Mouse (Mus musculus): Measurements from ENCODE around the gene Col10a1.
A peak's percentile ranks its signal among the peaks of the same experiment; 100 is the strongest.
"Not testable (repeated sequence)": the region's sequence is repeated elsewhere in the genome, so short reads cannot be mapped to it uniquely, and the experiment has no call there.

The Col10a1 gene

GRCm38 (mm10) chr10:34389681-34390080 is at the start of gene Col10a1:
Col10a1 (plus strand) TSS chr10:34389981.
- no peak for ATAC-seq (ENCODE audit: insufficient number of reproducible peaks, low FRiP score, low TSS enrichment)

GRCm38 (mm10) chr10:34341014-34341413 is 48.8 kb upstream of the Col10a1 start:
- no peak for ATAC-seq (ENCODE audit: insufficient number of reproducible peaks, low FRiP score, low TSS enrichment)

GRCm38 (mm10) chr10:34341886-34342285 is 47.9 kb upstream of the Col10a1 start:
- ATAC-seq (ENCODE audit: insufficient number of reproducible peaks, low FRiP score, low TSS enrichment) = no peak

GRCm38 (mm10) chr10:34352166-34352565 is 37.6 kb upstream of the Col10a1 start:
- no peak for ATAC-seq (ENCODE audit: insufficient number of reproducible peaks, low FRiP score, low TSS enrichment)

- no peak for ATAC-seq (ENCODE audit: insufficient number of reproducible peaks, low FRiP score, low TSS enrichment)
Measured at GRCm38 (mm10) chr10:34358263-34358662, 31.5 kb upstream of the Col10a1 start.

- ATAC-seq (ENCODE audit: insufficient number of reproducible peaks, low FRiP score, low TSS enrichment) = no peak
Measured at GRCm38 (mm10) chr10:34363756-34364155, 26.0 kb upstream of the Col10a1 start.

GRCm38 (mm10) chr10:34368138-34368537 is 21.6 kb upstream of the Col10a1 start:
- no peak for ATAC-seq (ENCODE audit: insufficient number of reproducible peaks, low FRiP score, low TSS enrichment)

GRCm38 (mm10) chr10:34373332-34373731 is 16.4 kb upstream of the Col10a1 start:
- ATAC-seq (ENCODE audit: insufficient number of reproducible peaks, low FRiP score, low TSS enrichment) = no peak

- no peak for ATAC-seq (ENCODE audit: insufficient number of reproducible peaks, low FRiP score, low TSS enrichment)
Measured at GRCm38 (mm10) chr10:34385636-34386035, 4.1 kb upstream of the Col10a1 start.

GRCm38 (mm10) chr10:34396959-34397358 is 7.2 kb downstream of the Col10a1 start:
- ATAC-seq (ENCODE audit: insufficient number of reproducible peaks, low FRiP score, low TSS enrichment) = no peak

GRCm38 (mm10) chr10:34399267-34399666 is 9.5 kb downstream of the Col10a1 start:
- no peak for ATAC-seq (ENCODE audit: insufficient number of reproducible peaks, low FRiP score, low TSS enrichment)

- peak; percentile 96 for ATAC-seq (ENCODE audit: insufficient number of reproducible peaks, low FRiP score, low TSS enrichment)
Measured at GRCm38 (mm10) chr10:34418204-34418756, 28.5 kb downstream of the Col10a1 start, which contains the start of gene Nt5dc1. Nt5dc1 (minus strand) TSS chr10:34418552.

- ATAC-seq (ENCODE audit: insufficient number of reproducible peaks, low FRiP score, low TSS enrichment) = not testable (repeated sequence)
Measured at GRCm38 (mm10) chr10:34418794-34419193, 29.0 kb downstream of the Col10a1 start.

- ATAC-seq (ENCODE audit: insufficient number of reproducible peaks, low FRiP score, low TSS enrichment) = no peak
Measured at GRCm38 (mm10) chr10:34431783-34432182, 42.0 kb downstream of the Col10a1 start.

- not testable (repeated sequence) for ATAC-seq (ENCODE audit: insufficient number of reproducible peaks, low FRiP score, low TSS enrichment)
Measured at GRCm38 (mm10) chr10:34434191-34434590, 44.4 kb downstream of the Col10a1 start.
